Mouse (Mus musculus) testis, adult 2 months (tissue): ENCODE measurements at regions not wholly inside any gene's neighbourhood (a gene's known extent, or its start where the extent isn't known, plus 50 kb on each side); places are given as distances from the start of the nearest gene placed in this dataset.

ENCODE experiments used
- CTCF ChIP-seq: fragments of 200-500 bp; IDR thresholded peaks from 2 replicates; pipeline ENCODE4 v1.5.1; 2012; ENCODE audit warnings: low read depth, mild to moderate bottlenecking, inconsistent platforms, low read length, moderate library complexity; ENCODE audit not compliant: control insufficient read depth, insufficient read depth, insufficient replicate concordance
- POLR2A ChIP-seq: fragments of 200-500 bp; IDR thresholded peaks from 2 replicates; pipeline ENCODE4 v1.6.1; 2012; ENCODE audit warnings: low read depth, mild to moderate bottlenecking, inconsistent platforms, low read length, moderate library complexity; ENCODE audit not compliant: control insufficient read depth

DNA sequence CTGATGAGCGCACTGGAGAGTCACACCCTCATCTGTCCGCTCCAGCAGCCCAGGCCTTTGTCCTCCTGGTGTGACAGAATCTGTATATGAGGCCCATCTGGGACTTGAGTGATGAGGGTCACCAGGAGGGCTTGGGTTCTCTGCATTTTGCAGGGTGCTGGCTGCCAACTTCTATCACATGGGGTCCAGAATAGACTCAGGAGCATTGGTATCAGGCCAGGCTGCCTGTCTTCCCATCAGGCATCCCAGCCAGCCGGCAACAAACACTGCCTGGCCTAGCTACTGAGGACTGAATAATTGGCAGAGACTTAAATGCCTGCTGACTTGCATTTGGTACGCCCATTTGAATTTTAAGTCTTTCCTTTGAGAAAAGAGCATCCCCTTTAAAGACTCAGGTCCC lies 94.0 kb upstream of the Abca1 start:
- TF ChIP-seq CTCF: no peak
- TF ChIP-seq POLR2A: no peak
